ENCODE assay signal across 8 mouse cellular contexts in genomic region chr12:4816680-4817360, GRCm38 (mm10). TPM values are rescaled to one million over a fixed set of nuclear protein-coding genes. Genes with fewer than 3 reads are reported as not detected.
A peak's percentile ranks its signal among the peaks of the same experiment; 100 is the strongest.
DNase-seq lines count a peak whose midpoint lies in the region; ATAC-seq lines count a peak whose summit lies in the region.

No protein-coding gene starts in this region.

- DNase-seq in ovary, postnatal 10 days (ENCODE audit: low spot score): peak; percentile 19
- no peak for DNase-seq in ovary, adult 18-20 months (ENCODE audit: low spot score)
- DNase-seq in intestine, embryonic 14.5 days (ENCODE audit: low spot score): no peak
- no peak for DNase-seq in left cerebral cortex, postnatal 4 days
- no peak for DNase-seq in spleen, postnatal 4 days (ENCODE audit: low spot score in 2 of 2)
- no peak for DNase-seq in retina, postnatal 1 day

- H3K36me3 ChIP-seq in embryonic facial prominence, embryonic 15.5 days: peaks cover 15% of the 10 kb centered on the region
- peaks cover 18% of the 10 kb centered on the region for H3K36me3 ChIP-seq in intestine, embryonic 14.5 days (ENCODE audit: control insufficient read depth, insufficient read depth, low read length)
- H3K36me3 ChIP-seq in neural tube, embryonic 13.5 days: peaks cover 14% of the 10 kb centered on the region

- peak overlapping the region; percentile 91 for H3K27ac ChIP-seq in embryonic facial prominence, embryonic 15.5 days (replicated peaks)
- H3K27ac ChIP-seq in intestine, embryonic 14.5 days (ENCODE audit: low read depth): peak overlapping the region; percentile 85
- H3K27ac ChIP-seq in neural tube, embryonic 13.5 days (replicated peaks): peak overlapping the region; percentile 85

- peak; percentile 64 for ATAC-seq in embryonic facial prominence, embryonic 15.5 days (ENCODE audit: insufficient number of reproducible peaks, low FRiP score, low TSS enrichment, low read depth)
- ATAC-seq in intestine, embryonic 14.5 days (replicated peaks; ENCODE audit: low FRiP score, low TSS enrichment, low read depth): peak; percentile 80; the same call in 1 of the 2 replicates
- peak; percentile 86 for ATAC-seq in neural tube, embryonic 13.5 days (ENCODE audit: low read depth)

- intact Hi-C loops in left cerebral cortex, postnatal 4 days (cut with DNase I): no loop called here

- no peaks in the 10 kb centered on the region for H3K27me3 ChIP-seq in embryonic facial prominence, embryonic 15.5 days
- H3K27me3 ChIP-seq in intestine, embryonic 14.5 days (replicated peaks; ENCODE audit: control insufficient read depth, insufficient read depth, low read length): no peaks in the 10 kb centered on the region
- no peaks in the 10 kb centered on the region; the same call in 1 of the 2 replicates for H3K27me3 ChIP-seq in neural tube, embryonic 13.5 days

- peak overlapping the region; percentile 72 for H3K4me2 ChIP-seq in embryonic facial prominence, embryonic 15.5 days (replicated peaks)
- H3K4me2 ChIP-seq in intestine, embryonic 14.5 days (ENCODE audit: low read length): peak overlapping the region; percentile 92
- H3K4me2 ChIP-seq in neural tube, embryonic 13.5 days: peak overlapping the region; percentile 64

- peak overlapping the region; percentile 82 for H3K4me3 ChIP-seq in embryonic facial prominence, embryonic 15.5 days (replicated peaks)
- H3K4me3 ChIP-seq in intestine, embryonic 14.5 days (ENCODE audit: low read depth, low read length): peak overlapping the region; percentile 68
- peak overlapping the region; percentile 71 for H3K4me3 ChIP-seq in neural tube, embryonic 13.5 days

- 8% methylated on average over 24 of the region's 24 CpGs for WGBS in embryonic facial prominence, embryonic 15.5 days
- WGBS in intestine, embryonic 14.5 days: 8% methylated on average over 24 of the region's 24 CpGs
- WGBS in neural tube, embryonic 13.5 days: 11% methylated on average over 24 of the region's 24 CpGs

- H3K9me3 ChIP-seq in embryonic facial prominence, embryonic 15.5 days (replicated peaks): no peaks in the 10 kb centered on the region
- H3K9me3 ChIP-seq in intestine, embryonic 14.5 days (ENCODE audit: control insufficient read depth, low read length): no peaks in the 10 kb centered on the region
- no peaks in the 10 kb centered on the region for H3K9me3 ChIP-seq in neural tube, embryonic 13.5 days

- peaks cover 23% of the 10 kb centered on the region for H3K4me1 ChIP-seq in embryonic facial prominence, embryonic 15.5 days
- H3K4me1 ChIP-seq in intestine, embryonic 14.5 days (replicated peaks; ENCODE audit: control insufficient read depth, insufficient read depth, low read length): peaks cover 13% of the 10 kb centered on the region
- peaks cover 27% of the 10 kb centered on the region for H3K4me1 ChIP-seq in neural tube, embryonic 13.5 days (replicated peaks)

- H3K9ac ChIP-seq in embryonic facial prominence, embryonic 15.5 days: peak overlapping the region; percentile 55
- H3K9ac ChIP-seq in intestine, embryonic 14.5 days (ENCODE audit: low read length): peak overlapping the region; percentile 58
- peak overlapping the region; percentile 75 for H3K9ac ChIP-seq in neural tube, embryonic 13.5 days

RNA-seq across cellular contexts. Expression of gene Sf3b6, which starts 0.5 kb away (rescaled TPM):
- polyA plus RNA-seq in embryonic facial prominence, embryonic 15.5 days (2015; fragmentation: Nextera tagmentation; extraction: Ambion mirVana): 194 and 197 TPM in 2 replicates
- polyA plus RNA-seq in intestine, embryonic 14.5 days (2014; fragmentation: Nextera tagmentation; extraction: Ambion mirVana): 282 and 300 TPM in 2 replicates
- polyA plus RNA-seq in neural tube, embryonic 13.5 days (2015; fragmentation: Nextera tagmentation; extraction: Ambion mirVana): 245 and 256 TPM in 2 replicates
- 100 to 1,000 TPM; 127 to 135 TPM for total RNA-seq in left cerebral cortex, postnatal 4 days (2021)

RNA-seq across cellular contexts. Expression of gene Fkbp1b, which starts 24.6 kb away (rescaled TPM):
- 11.3 and 12.7 TPM in 2 replicates for polyA plus RNA-seq in embryonic facial prominence, embryonic 15.5 days (2015; fragmentation: Nextera tagmentation; extraction: Ambion mirVana)
- 11.2 and 14.5 TPM in 2 replicates for polyA plus RNA-seq in intestine, embryonic 14.5 days (2014; fragmentation: Nextera tagmentation; extraction: Ambion mirVana)
- polyA plus RNA-seq in neural tube, embryonic 13.5 days (2015; fragmentation: Nextera tagmentation; extraction: Ambion mirVana): 101 and 130 TPM in 2 replicates
- 100 to 1,000 TPM in 1 of 2 experiments, 10 to 100 TPM in 1; 91.9 to 101 TPM for total RNA-seq in left cerebral cortex, postnatal 4 days (2021)

RNA-seq across cellular contexts. Expression of gene Wdcp, which starts 26.3 kb away (rescaled TPM):
- 15.7 and 18.2 TPM in 2 replicates for polyA plus RNA-seq in embryonic facial prominence, embryonic 15.5 days (2015; fragmentation: Nextera tagmentation; extraction: Ambion mirVana)
- polyA plus RNA-seq in intestine, embryonic 14.5 days (2014; fragmentation: Nextera tagmentation; extraction: Ambion mirVana): 14.4 and 15.0 TPM in 2 replicates
- polyA plus RNA-seq in neural tube, embryonic 13.5 days (2015; fragmentation: Nextera tagmentation; extraction: Ambion mirVana): 17.1 and 17.9 TPM in 2 replicates
- 10 to 100 TPM; 12.7 to 15.0 TPM for total RNA-seq in left cerebral cortex, postnatal 4 days (2021)

RNA-seq across cellular contexts. Expression of gene Fam228b, which starts 47.8 kb away (rescaled TPM):
- polyA plus RNA-seq in embryonic facial prominence, embryonic 15.5 days (2015; fragmentation: Nextera tagmentation; extraction: Ambion mirVana): 4.2 and 4.9 TPM in 2 replicates
- polyA plus RNA-seq in intestine, embryonic 14.5 days (2014; fragmentation: Nextera tagmentation; extraction: Ambion mirVana): 1.7 TPM in 2 replicates
- 3.5 and 4.8 TPM in 2 replicates for polyA plus RNA-seq in neural tube, embryonic 13.5 days (2015; fragmentation: Nextera tagmentation; extraction: Ambion mirVana)
- 10 to 100 TPM; 16.0 to 21.1 TPM for total RNA-seq in left cerebral cortex, postnatal 4 days (2021)

RNA-seq across cellular contexts. Expression of gene Pfn4, which starts 48.0 kb away (rescaled TPM):
- 3.3 and 5.1 TPM in 2 replicates for polyA plus RNA-seq in embryonic facial prominence, embryonic 15.5 days (2015; fragmentation: Nextera tagmentation; extraction: Ambion mirVana)
- polyA plus RNA-seq in intestine, embryonic 14.5 days (2014; fragmentation: Nextera tagmentation; extraction: Ambion mirVana): 2.7 and 3.3 TPM in 2 replicates
- 8.4 and 10.8 TPM in 2 replicates for polyA plus RNA-seq in neural tube, embryonic 13.5 days (2015; fragmentation: Nextera tagmentation; extraction: Ambion mirVana)
- total RNA-seq in left cerebral cortex, postnatal 4 days (2021): 10 to 100 TPM in 1 of 2 experiments, 1 to 10 TPM in 1; 9.6 to 10.6 TPM
